Mouse (Mus musculus): ENCODE results near the gene Dlgap1. TPM values are rescaled to one million over a fixed set of nuclear protein-coding genes. Genes with fewer than 3 reads are reported as not detected.

Dlgap1 gene
- polyA plus RNA-seq, 1 experiment from 2014 or later: 3.8 TPM

DNA sequence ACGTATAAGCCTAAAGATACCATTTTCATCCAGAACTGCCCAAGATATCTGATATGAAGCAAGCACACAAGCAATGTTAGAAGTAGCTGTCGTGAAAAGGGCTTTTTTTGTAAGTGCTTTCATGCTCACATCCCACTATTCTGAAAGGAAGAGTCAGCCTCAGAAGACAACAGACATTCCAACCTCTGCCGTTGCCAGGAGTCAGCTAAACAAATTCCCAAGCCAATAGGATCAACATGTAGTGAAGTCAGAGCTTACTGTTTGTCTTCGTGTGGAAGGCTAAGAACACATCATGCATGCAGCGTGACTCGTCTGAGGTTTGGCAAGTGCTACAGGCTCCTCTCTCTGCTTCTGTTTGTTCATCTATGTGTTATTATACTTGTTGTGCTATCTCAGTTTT, 529.4 kb downstream of the Dlgap1 start:
- no peaks in the 10 kb centered on the region for H3K27me3 ChIP-seq (ENCODE audit: control insufficient read depth, insufficient read depth, low read length)
- no peak for ATAC-seq (ENCODE audit: low FRiP score, low TSS enrichment)
- no peaks in the 10 kb centered on the region for H3K36me3 ChIP-seq (ENCODE audit: control insufficient read depth, insufficient read depth, low read length)
- no peak overlapping the region for H3K27ac ChIP-seq (ENCODE audit: low read depth, low read length)
- no peaks in the 10 kb centered on the region for H3K9me3 ChIP-seq (ENCODE audit: control insufficient read depth, low read length)
- H3K9ac ChIP-seq (ENCODE audit: low read depth, low read length): no peak overlapping the region
- no peak overlapping the region for H3K4me2 ChIP-seq (replicated peaks; ENCODE audit: low read depth, low read length)
- WGBS: 86% methylated on average over 6 of the region's 6 CpGs
- H3K4me3 ChIP-seq (ENCODE audit: low read length): no peak overlapping the region
- H3K4me1 ChIP-seq (ENCODE audit: control insufficient read depth, insufficient read depth, low read length): no peaks in the 10 kb centered on the region

DNA sequence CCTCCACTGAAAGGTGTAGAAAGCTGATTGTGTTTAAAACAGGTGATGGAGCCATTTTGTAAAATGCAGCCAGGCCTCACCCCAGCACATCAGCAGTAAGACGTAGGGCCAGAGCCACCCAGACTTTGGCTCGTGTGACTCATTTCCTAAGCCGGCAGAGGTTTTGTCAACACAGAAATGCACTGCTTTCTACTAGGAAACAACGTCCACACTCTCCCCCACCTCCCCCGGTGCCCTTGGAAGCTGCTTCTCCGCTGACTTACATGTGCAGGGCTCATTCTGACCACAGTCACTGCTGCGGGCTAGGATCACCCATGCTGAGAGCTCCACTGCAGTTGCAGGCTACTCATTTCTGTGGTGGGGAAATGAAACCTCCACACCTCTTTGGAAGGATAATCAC, 533.1 kb downstream of the Dlgap1 start:
- Histone ChIP-seq H3K4me2 (replicated peaks; ENCODE audit: low read depth, low read length) (no peak overlapping the region), H3K9me3 (ENCODE audit: control insufficient read depth, low read length) (no peaks in the 10 kb centered on the region), H3K4me3 (ENCODE audit: low read length) (no peak overlapping the region), H3K9ac (ENCODE audit: low read depth, low read length) (no peak overlapping the region), H3K36me3 (ENCODE audit: control insufficient read depth, insufficient read depth, low read length) (no peaks in the 10 kb centered on the region), H3K4me1 (ENCODE audit: control insufficient read depth, insufficient read depth, low read length) (no peaks in the 10 kb centered on the region), H3K27me3 (ENCODE audit: control insufficient read depth, insufficient read depth, low read length) (no peaks in the 10 kb centered on the region), H3K27ac (ENCODE audit: low read depth, low read length) (no peak overlapping the region)
- 51% methylated on average over 7 of the region's 7 CpGs for WGBS
- no peak for ATAC-seq (ENCODE audit: low FRiP score, low TSS enrichment)

DNA sequence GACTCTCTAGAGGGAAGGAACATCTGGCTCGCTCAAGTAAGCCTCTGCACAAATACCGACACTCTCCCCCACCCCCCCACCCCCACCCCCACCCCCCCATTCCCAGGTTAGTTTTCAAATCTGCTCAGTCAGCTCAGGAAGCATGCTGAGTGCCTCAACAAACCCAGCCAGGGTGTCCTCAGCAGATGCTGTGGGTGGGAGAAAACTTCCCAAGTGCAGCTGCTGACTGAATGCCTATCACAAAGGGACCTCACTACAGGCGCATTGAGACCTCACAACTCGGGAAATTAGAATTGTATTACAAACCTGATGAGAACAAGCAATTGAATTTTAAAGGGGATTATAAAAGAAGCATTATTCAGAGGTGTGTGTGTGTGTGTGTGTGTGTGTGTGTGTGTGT, 538.9 kb downstream of the Dlgap1 start:
- H3K9ac ChIP-seq (ENCODE audit: low read depth, low read length): no peak overlapping the region
- no peaks in the 10 kb centered on the region for H3K9me3 ChIP-seq (ENCODE audit: control insufficient read depth, low read length)
- H3K36me3 ChIP-seq (ENCODE audit: control insufficient read depth, insufficient read depth, low read length): no peaks in the 10 kb centered on the region
- WGBS: 66% methylated on average over 4 of the region's 4 CpGs
- no peak for ATAC-seq (ENCODE audit: low FRiP score, low TSS enrichment)
- no peaks in the 10 kb centered on the region for H3K27me3 ChIP-seq (ENCODE audit: control insufficient read depth, insufficient read depth, low read length)
- no peak overlapping the region for H3K27ac ChIP-seq (ENCODE audit: low read depth, low read length)
- no peaks in the 10 kb centered on the region for H3K4me1 ChIP-seq (ENCODE audit: control insufficient read depth, insufficient read depth, low read length)
- no peak overlapping the region for H3K4me2 ChIP-seq (replicated peaks; ENCODE audit: low read depth, low read length)
- no peak overlapping the region for H3K4me3 ChIP-seq (ENCODE audit: low read length)

- Histone ChIP-seq H3K36me3 (ENCODE audit: control insufficient read depth, insufficient read depth, low read length) (no peaks in the 10 kb centered on the region), H3K9me3 (ENCODE audit: control insufficient read depth, low read length) (no peaks in the 10 kb centered on the region), H3K4me1 (ENCODE audit: control insufficient read depth, insufficient read depth, low read length) (no peaks in the 10 kb centered on the region), H3K9ac (ENCODE audit: low read depth, low read length) (no peak overlapping the region), H3K4me3 (ENCODE audit: low read length) (no peak overlapping the region), H3K4me2 (replicated peaks; ENCODE audit: low read depth, low read length) (no peak overlapping the region), H3K27ac (ENCODE audit: low read depth, low read length) (no peak overlapping the region), H3K27me3 (ENCODE audit: control insufficient read depth, insufficient read depth, low read length) (no peaks in the 10 kb centered on the region)
- 89% methylated on average over 5 of the region's 5 CpGs for WGBS
- ATAC-seq (ENCODE audit: low FRiP score, low TSS enrichment): no peak
Measured at GRCm38 (mm10) chr17:70510441-70510840, 541.6 kb downstream of the Dlgap1 start.

GRCm38 (mm10) chr17:70511401-70511800, 542.5 kb downstream of the Dlgap1 start:
- Histone ChIP-seq H3K27me3 (ENCODE audit: control insufficient read depth, insufficient read depth, low read length) (no peaks in the 10 kb centered on the region), H3K36me3 (ENCODE audit: control insufficient read depth, insufficient read depth, low read length) (no peaks in the 10 kb centered on the region), H3K4me3 (ENCODE audit: low read length) (no peak overlapping the region), H3K27ac (ENCODE audit: low read depth, low read length) (no peak overlapping the region), H3K4me2 (replicated peaks; ENCODE audit: low read depth, low read length) (no peak overlapping the region), H3K9me3 (ENCODE audit: control insufficient read depth, low read length) (no peaks in the 10 kb centered on the region), H3K9ac (ENCODE audit: low read depth, low read length) (no peak overlapping the region), H3K4me1 (ENCODE audit: control insufficient read depth, insufficient read depth, low read length) (no peaks in the 10 kb centered on the region)
- 92% methylated on average over 3 of the region's 3 CpGs for WGBS
- no peak for ATAC-seq (ENCODE audit: low FRiP score, low TSS enrichment)

DNA sequence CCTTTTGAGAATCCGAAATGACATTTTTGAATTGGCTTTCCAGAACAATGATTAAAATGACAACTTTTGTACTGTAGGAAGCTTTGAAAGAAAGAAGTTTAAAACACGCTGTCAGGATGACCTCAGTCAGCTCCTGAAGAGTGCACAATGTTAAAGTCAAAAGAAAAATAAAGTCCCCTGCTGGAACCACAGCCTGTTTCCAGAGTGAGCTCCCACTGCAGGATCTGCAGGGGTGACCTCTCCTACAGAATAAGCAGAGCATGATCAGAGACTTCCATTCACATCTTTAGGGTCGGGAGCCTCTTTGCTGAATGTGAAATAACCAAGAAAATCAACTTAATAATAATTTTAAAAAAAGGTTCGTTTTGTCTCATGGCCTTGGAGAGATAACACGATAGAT, 544.9 kb downstream of the Dlgap1 start:
- WGBS: 85% methylated on average over 5 of the region's 5 CpGs
- Histone ChIP-seq H3K9me3 (ENCODE audit: control insufficient read depth, low read length) (no peaks in the 10 kb centered on the region), H3K4me2 (replicated peaks; ENCODE audit: low read depth, low read length) (no peak overlapping the region), H3K27ac (ENCODE audit: low read depth, low read length) (no peak overlapping the region), H3K4me1 (ENCODE audit: control insufficient read depth, insufficient read depth, low read length) (no peaks in the 10 kb centered on the region), H3K9ac (ENCODE audit: low read depth, low read length) (no peak overlapping the region), H3K36me3 (ENCODE audit: control insufficient read depth, insufficient read depth, low read length) (no peaks in the 10 kb centered on the region), H3K27me3 (ENCODE audit: control insufficient read depth, insufficient read depth, low read length) (no peaks in the 10 kb centered on the region), H3K4me3 (ENCODE audit: low read length) (no peak overlapping the region)
- no peak for ATAC-seq (ENCODE audit: low FRiP score, low TSS enrichment)

- H3K9me3 ChIP-seq (ENCODE audit: control insufficient read depth, low read length): no peaks in the 10 kb centered on the region
- H3K27me3 ChIP-seq (ENCODE audit: control insufficient read depth, insufficient read depth, low read length): no peaks in the 10 kb centered on the region
- 95% methylated on average over 18 of the region's 18 CpGs for WGBS
Measured at GRCm38 (mm10) chr17:70516506-70516905, 547.6 kb downstream of the Dlgap1 start.

DNA sequence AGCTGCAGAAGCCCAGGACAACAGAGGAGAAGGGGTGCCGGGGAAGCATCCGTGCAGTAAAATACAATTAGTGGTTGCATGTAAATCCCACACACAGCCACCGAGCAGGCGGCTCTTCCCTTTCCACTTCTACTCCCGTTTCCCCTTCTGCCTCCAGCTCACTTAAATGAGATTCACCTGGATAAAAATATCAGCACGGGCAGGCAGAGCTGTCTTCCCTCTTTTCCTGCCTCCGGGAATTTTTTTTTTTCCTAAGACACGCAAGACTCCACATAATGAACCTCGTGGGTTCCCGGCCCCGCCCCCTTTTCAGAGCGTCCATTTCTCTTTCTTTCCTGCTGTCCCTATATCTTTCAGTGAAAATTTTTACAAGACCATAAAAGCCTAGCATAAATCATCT, 548.5 kb downstream of the Dlgap1 start:
- 85% methylated on average over 12 of the region's 12 CpGs for WGBS
- H3K36me3 ChIP-seq (ENCODE audit: control insufficient read depth, insufficient read depth, low read length): no peaks in the 10 kb centered on the region
- peaks cover 6% of the 10 kb centered on the region; the same call in 1 of the 2 replicates for H3K4me1 ChIP-seq (ENCODE audit: control insufficient read depth, insufficient read depth, low read length)
- H3K4me2 ChIP-seq (replicated peaks; ENCODE audit: low read depth, low read length): no peak overlapping the region
- no peak overlapping the region for H3K27ac ChIP-seq (ENCODE audit: low read depth, low read length)
- no peak overlapping the region for H3K9ac ChIP-seq (ENCODE audit: low read depth, low read length)
- no peaks in the 10 kb centered on the region for H3K9me3 ChIP-seq (ENCODE audit: control insufficient read depth, low read length)
- no peak for ATAC-seq (ENCODE audit: low FRiP score, low TSS enrichment)
- H3K4me3 ChIP-seq (ENCODE audit: low read length): no peak overlapping the region
- no peaks in the 10 kb centered on the region for H3K27me3 ChIP-seq (ENCODE audit: control insufficient read depth, insufficient read depth, low read length)

More at GRCm38 (mm10) chr17:70516506-70516905, 547.6 kb downstream of the Dlgap1 start:
- no peak overlapping the region for H3K4me3 ChIP-seq (ENCODE audit: low read length)
- H3K27ac ChIP-seq (ENCODE audit: low read depth, low read length): no peak overlapping the region
- no peak for ATAC-seq (ENCODE audit: low FRiP score, low TSS enrichment)
- no peak overlapping the region for H3K9ac ChIP-seq (ENCODE audit: low read depth, low read length)
- H3K4me2 ChIP-seq (replicated peaks; ENCODE audit: low read depth, low read length): no peak overlapping the region
- no peaks in the 10 kb centered on the region for H3K36me3 ChIP-seq (ENCODE audit: control insufficient read depth, insufficient read depth, low read length)
- H3K4me1 ChIP-seq (ENCODE audit: control insufficient read depth, insufficient read depth, low read length): peaks cover 1% of the 10 kb centered on the region; the same call in 1 of the 2 replicates

DNA sequence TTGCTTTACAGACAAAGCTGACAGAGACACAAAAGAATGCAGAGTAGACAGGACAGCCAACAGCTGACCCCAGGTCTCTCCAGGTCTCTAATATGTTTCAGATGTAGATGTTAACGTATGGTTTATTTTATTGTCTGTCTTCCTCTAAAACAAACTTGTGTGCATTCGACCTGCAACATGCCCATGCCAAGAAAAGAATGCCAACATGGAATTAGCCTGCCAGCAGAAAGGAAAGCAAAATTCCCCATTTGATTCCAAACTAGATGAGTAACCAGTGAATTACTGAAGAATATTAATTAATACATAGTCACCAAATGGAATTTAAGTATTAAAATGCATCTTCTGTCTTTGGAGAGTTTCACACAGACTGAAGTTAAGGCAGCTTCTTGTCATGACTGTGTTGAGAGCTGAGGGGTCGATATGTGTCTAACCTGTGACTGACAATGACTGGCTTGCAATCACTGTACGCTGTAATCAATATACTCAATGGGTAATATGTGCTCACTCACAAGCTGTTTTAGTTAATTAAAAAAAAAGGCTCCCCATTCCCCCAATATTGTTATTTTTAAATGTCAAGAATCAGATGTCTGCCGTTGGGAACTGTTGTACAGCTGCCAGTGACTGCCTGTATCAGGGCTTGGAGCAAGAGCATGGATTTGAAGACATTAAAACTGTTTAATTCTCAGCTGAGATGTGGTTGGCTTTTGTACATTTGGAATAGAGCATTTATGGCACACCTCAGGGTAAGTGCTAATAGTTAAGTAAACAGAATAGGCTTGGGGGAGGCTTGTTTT, 552.4 kb downstream of the Dlgap1 start:
- Histone ChIP-seq H3K4me1 (ENCODE audit: control insufficient read depth, insufficient read depth, low read length) (peaks cover 15% of the 10 kb centered on the region; the same call in 1 of the 2 replicates), H3K9ac (ENCODE audit: low read depth, low read length) (no peak overlapping the region), H3K27me3 (ENCODE audit: control insufficient read depth, insufficient read depth, low read length) (no peaks in the 10 kb centered on the region), H3K27ac (ENCODE audit: low read depth, low read length) (no peak overlapping the region), H3K4me3 (ENCODE audit: low read length) (no peak overlapping the region), H3K36me3 (ENCODE audit: control insufficient read depth, insufficient read depth, low read length) (no peaks in the 10 kb centered on the region), H3K4me2 (replicated peaks; ENCODE audit: low read depth, low read length) (no peak overlapping the region; the same call in 1 of the 2 replicates), H3K9me3 (ENCODE audit: control insufficient read depth, low read length) (no peaks in the 10 kb centered on the region)
- 70% methylated on average over 5 of the region's 5 CpGs for WGBS
- ATAC-seq (ENCODE audit: low FRiP score, low TSS enrichment): no peak

Data from kidney, embryonic 14.5 days (tissue).